ENCODE assay signal across 30 mouse cellular contexts in genomic region chr6:86066727-86067126, GRCm38 (mm10). TPM values are rescaled to one million over a fixed set of nuclear protein-coding genes. Genes with fewer than 3 reads are reported as not detected.
DNase-seq lines count a peak whose midpoint lies in the region; ATAC-seq and TF ChIP-seq lines count a peak whose summit lies in the region.
"Had no signal": no experiment of that assay in that cellular context is flagged by ENCODE, and none has a peak within 500 bp of the region (broad histone marks: within the 10 kb centered on the region; RNA-seq: fewer than 3 reads in every experiment).

No protein-coding gene starts in this region.

- no peak for DNase-seq in hindbrain, embryonic 10.5 days (ENCODE audit: low spot score)
- DNase-seq in midbrain, embryonic 10.5 days (ENCODE audit: low spot score) = no peak
- no peak for DNase-seq in forebrain, postnatal 0 days
- DNase-seq in natural killer cell, adult 2 months (ENCODE audit: low spot score in 2 of 2) = no peak
- no peak for DNase-seq in embryo, embryonic 11 days
- DNase-seq: adrenal gland, adult 8-10 months; cerebellum, postnatal 25 days; gastrocnemius, postnatal 14 days; heart, adult 11 months; kidney, postnatal 25 days; liver, postnatal 0 days; thymus, postnatal 14 days had no signal

- H3K4me1 ChIP-seq in hindbrain, embryonic 15.5 days (replicated peaks) = peaks cover 94% of the 10 kb centered on the region
- peaks cover 60% of the 10 kb centered on the region for H3K4me1 ChIP-seq in hindbrain, embryonic 10.5 days (replicated peaks)
- H3K4me1 ChIP-seq in midbrain, embryonic 10.5 days = peaks cover 45% of the 10 kb centered on the region
- H3K4me1 ChIP-seq in midbrain, embryonic 15.5 days = peaks cover 78% of the 10 kb centered on the region
- peaks cover 87% of the 10 kb centered on the region for H3K4me1 ChIP-seq in forebrain, postnatal 0 days (ENCODE audit: insufficient read depth)
- H3K4me1 ChIP-seq in neural tube, embryonic 14.5 days (ENCODE audit: control insufficient read depth, insufficient read depth, low read length) = peaks cover 59% of the 10 kb centered on the region
- H3K4me1 ChIP-seq: limb, embryonic 12.5 days had no signal

- no peaks in the 10 kb centered on the region for H3K27me3 ChIP-seq in hindbrain, embryonic 15.5 days
- H3K27me3 ChIP-seq in hindbrain, embryonic 10.5 days (ENCODE audit: insufficient read depth, poor library complexity, severe bottlenecking) = no peaks in the 10 kb centered on the region
- H3K27me3 ChIP-seq in midbrain, embryonic 10.5 days (ENCODE audit: low read depth, poor library complexity, severe bottlenecking) = peaks cover 4% of the 10 kb centered on the region; the same call in 1 of the 2 replicates
- H3K27me3 ChIP-seq in midbrain, embryonic 15.5 days (replicated peaks) = no peaks in the 10 kb centered on the region
- no peaks in the 10 kb centered on the region for H3K27me3 ChIP-seq in forebrain, postnatal 0 days (ENCODE audit: insufficient read depth, low read length)
- H3K27me3 ChIP-seq in neural tube, embryonic 14.5 days (ENCODE audit: control insufficient read depth, insufficient read depth, low read length) = no peaks in the 10 kb centered on the region
- H3K27me3 ChIP-seq: embryonic facial prominence, embryonic 15.5 days; limb, embryonic 12.5 days; midbrain, embryonic 12.5 days had no signal

- H3K9me3 ChIP-seq in hindbrain, embryonic 15.5 days = no peaks in the 10 kb centered on the region
- no peaks in the 10 kb centered on the region for H3K9me3 ChIP-seq in hindbrain, embryonic 10.5 days
- H3K9me3 ChIP-seq in midbrain, embryonic 10.5 days (replicated peaks) = no peaks in the 10 kb centered on the region
- H3K9me3 ChIP-seq in midbrain, embryonic 15.5 days = no peaks in the 10 kb centered on the region
- H3K9me3 ChIP-seq in forebrain, postnatal 0 days (ENCODE audit: low read length) = no peaks in the 10 kb centered on the region
- no peaks in the 10 kb centered on the region for H3K9me3 ChIP-seq in neural tube, embryonic 14.5 days (ENCODE audit: control insufficient read depth, low read length)
- H3K9me3 ChIP-seq: embryonic facial prominence, embryonic 15.5 days; limb, embryonic 12.5 days; midbrain, embryonic 12.5 days had no signal

- H3K4me2 ChIP-seq in hindbrain, embryonic 15.5 days = no peak overlapping the region
- no peak overlapping the region for H3K4me2 ChIP-seq in midbrain, embryonic 15.5 days
- no peak overlapping the region for H3K4me2 ChIP-seq in forebrain, postnatal 0 days (ENCODE audit: low read depth)
- H3K4me2 ChIP-seq in neural tube, embryonic 14.5 days (ENCODE audit: low read depth, low read length) = no peak overlapping the region
- H3K4me2 ChIP-seq: embryonic facial prominence, embryonic 15.5 days; heart, embryonic 11.5 days; limb, embryonic 12.5 days; liver, embryonic 11.5 days; midbrain, embryonic 12.5 days had no signal

- no peak overlapping the region for H3K4me3 ChIP-seq in hindbrain, embryonic 15.5 days
- no peak overlapping the region for H3K4me3 ChIP-seq in hindbrain, embryonic 10.5 days
- no peak overlapping the region for H3K4me3 ChIP-seq in midbrain, embryonic 10.5 days
- H3K4me3 ChIP-seq in midbrain, embryonic 15.5 days = no peak overlapping the region
- H3K4me3 ChIP-seq in forebrain, postnatal 0 days (ENCODE audit: low read depth, low read length) = no peak overlapping the region
- H3K4me3 ChIP-seq in neural tube, embryonic 14.5 days (ENCODE audit: low read depth, low read length) = no peak overlapping the region
- H3K4me3 ChIP-seq: embryonic facial prominence, embryonic 15.5 days; limb, embryonic 12.5 days; midbrain, embryonic 12.5 days had no signal

- H3K36me3 ChIP-seq in hindbrain, embryonic 15.5 days = no peaks in the 10 kb centered on the region
- H3K36me3 ChIP-seq in hindbrain, embryonic 10.5 days = no peaks in the 10 kb centered on the region
- no peaks in the 10 kb centered on the region for H3K36me3 ChIP-seq in midbrain, embryonic 10.5 days
- no peaks in the 10 kb centered on the region for H3K36me3 ChIP-seq in midbrain, embryonic 15.5 days (replicated peaks)
- no peaks in the 10 kb centered on the region; the same call in 1 of the 2 replicates for H3K36me3 ChIP-seq in forebrain, postnatal 0 days (ENCODE audit: insufficient read depth)
- H3K36me3 ChIP-seq in neural tube, embryonic 14.5 days (ENCODE audit: control insufficient read depth, insufficient read depth, low read length) = no peaks in the 10 kb centered on the region
- H3K36me3 ChIP-seq: embryonic facial prominence, embryonic 15.5 days; limb, embryonic 12.5 days; midbrain, embryonic 12.5 days had no signal

- no peak overlapping the region for H3K9ac ChIP-seq in hindbrain, embryonic 15.5 days
- H3K9ac ChIP-seq in midbrain, embryonic 15.5 days = no peak overlapping the region
- no peak overlapping the region for H3K9ac ChIP-seq in forebrain, postnatal 0 days
- no peak overlapping the region for H3K9ac ChIP-seq in neural tube, embryonic 14.5 days (replicated peaks; ENCODE audit: low read depth, low read length)
- H3K9ac ChIP-seq: embryonic facial prominence, embryonic 15.5 days; limb, embryonic 12.5 days; liver, postnatal 0 days; midbrain, embryonic 12.5 days had no signal

- H3K27ac ChIP-seq in hindbrain, embryonic 15.5 days (replicated peaks) = 0 out of 2 replicates have a peak overlapping the region, but pooled peaks have one; percentile 2
- H3K27ac ChIP-seq in hindbrain, embryonic 10.5 days = no peak overlapping the region
- H3K27ac ChIP-seq in midbrain, embryonic 10.5 days (replicated peaks) = peak overlapping the region; percentile 79; the same call in 1 of the 2 replicates
- H3K27ac ChIP-seq in midbrain, embryonic 15.5 days = no peak overlapping the region
- peak overlapping the region; percentile 97 for H3K27ac ChIP-seq in forebrain, postnatal 0 days (ENCODE audit: low read depth, low read length)
- peak overlapping the region; percentile 8; the same call in 1 of the 2 replicates for H3K27ac ChIP-seq in neural tube, embryonic 14.5 days (ENCODE audit: low read depth, low read length)
- H3K27ac ChIP-seq: embryonic facial prominence, embryonic 15.5 days; limb, embryonic 12.5 days had no signal

- TF ChIP-seq CTCF in forebrain, postnatal 0 days (IDR thresholded peaks at IDR 0.05; ENCODE audit: low read depth) = no peak

- ATAC-seq in hindbrain, embryonic 15.5 days (ENCODE audit: low FRiP score, low read depth) = no peak
- ATAC-seq in midbrain, embryonic 15.5 days (replicated peaks) = no peak
- ATAC-seq in forebrain, postnatal 0 days = no peak
- no peak for ATAC-seq in neural tube, embryonic 14.5 days (ENCODE audit: low read depth)
- ATAC-seq: activated CD4-positive, CD25-positive, alpha-beta regulatory T cell, adult 4 months; intestine, embryonic 16.5 days; liver, postnatal 0 days; lung, postnatal 0 days had no signal

- WGBS in hindbrain, embryonic 15.5 days = 69% methylated on average over 6 of the region's 6 CpGs
- WGBS in hindbrain, embryonic 10.5 days = 91% methylated on average over 6 of the region's 6 CpGs
- 90% methylated on average over 6 of the region's 6 CpGs for WGBS in midbrain, embryonic 10.5 days
- WGBS in midbrain, embryonic 15.5 days = 79% methylated on average over 6 of the region's 6 CpGs
- WGBS in forebrain, postnatal 0 days = 64% methylated on average over 6 of the region's 6 CpGs
- 75% methylated on average over 6 of the region's 6 CpGs for WGBS in neural tube, embryonic 14.5 days

RNA-seq across cellular contexts. Expression of gene Add2, which starts 38.2 kb away (rescaled TPM):
- 142 and 149 TPM in 2 replicates for polyA plus RNA-seq in hindbrain, embryonic 15.5 days (2015; fragmentation: Nextera tagmentation; extraction: Ambion mirVana)
- 43.6 and 84.1 TPM in 2 replicates for polyA plus RNA-seq in hindbrain, embryonic 10.5 days (2016; fragmentation: Nextera tagmentation; extraction: Ambion mirVana)
- polyA plus RNA-seq in midbrain, embryonic 10.5 days (2016; fragmentation: Nextera tagmentation; extraction: Ambion mirVana) = 43.3 and 81.8 TPM in 2 replicates
- 206 and 209 TPM in 2 replicates for polyA plus RNA-seq in midbrain, embryonic 15.5 days (2015; fragmentation: Nextera tagmentation; extraction: Ambion mirVana)
- 267 and 333 TPM in 2 replicates for total RNA-seq in forebrain, postnatal 0 days (2014; rRNA removed)
- 175 and 186 TPM in 2 replicates for polyA plus RNA-seq in forebrain, postnatal 0 days (2015; fragmentation: Nextera tagmentation; extraction: Ambion mirVana)
- 94.7 and 111 TPM in 2 replicates for polyA plus RNA-seq in neural tube, embryonic 14.5 days (2014; fragmentation: Nextera tagmentation; extraction: Ambion mirVana)
- polyA plus RNA-seq: activated CD4-positive, CD25-positive, alpha-beta regulatory T cell, adult 4 months had no signal

RNA-seq across cellular contexts. Expression of gene Figla, which starts 50.8 kb away (rescaled TPM):
- not detected in 2 replicates for polyA plus RNA-seq in hindbrain, embryonic 15.5 days (2015; fragmentation: Nextera tagmentation; extraction: Ambion mirVana)
- polyA plus RNA-seq in hindbrain, embryonic 10.5 days (2016; fragmentation: Nextera tagmentation; extraction: Ambion mirVana) = not detected in 2 replicates
- polyA plus RNA-seq in midbrain, embryonic 10.5 days (2016; fragmentation: Nextera tagmentation; extraction: Ambion mirVana) = not detected in 2 replicates
- not detected in 2 replicates for polyA plus RNA-seq in midbrain, embryonic 15.5 days (2015; fragmentation: Nextera tagmentation; extraction: Ambion mirVana)
- not detected in 2 replicates for total RNA-seq in forebrain, postnatal 0 days (2014; rRNA removed)
- not detected in 2 replicates for polyA plus RNA-seq in forebrain, postnatal 0 days (2015; fragmentation: Nextera tagmentation; extraction: Ambion mirVana)
- polyA plus RNA-seq in neural tube, embryonic 14.5 days (2014; fragmentation: Nextera tagmentation; extraction: Ambion mirVana) = not detected in 2 replicates
- total RNA-seq: adrenal gland, adult 8-10 months; gastrocnemius, postnatal 14 days; hematopoietic stem cell, adult 5-6 weeks; layer of hippocampus, postnatal 14 days; left cerebral cortex, postnatal 14 days had no signal
- polyA plus RNA-seq: activated CD4-positive, CD25-positive, alpha-beta regulatory T cell, adult 4 months; cerebellum, adult 2 months; embryonic facial prominence, embryonic 15.5 days; heart, embryonic 11.5 days; heart, postnatal 0 days; intestine, embryonic 16.5 days; kidney, embryonic 14.5 days; limb, embryonic 12.5 days; liver, embryonic 11.5 days; liver, postnatal 0 days; lung, postnatal 0 days; midbrain, embryonic 12.5 days; spleen, adult 2 months had no signal

Comparison
In these comparisons a context has a peak if more than half of its experiments do, and no peak if none do; other contexts are left out.
1. H3K27ac ChIP-seq: peak in hindbrain, embryonic 15.5 days (single experiment), midbrain, embryonic 10.5 days (single experiment), forebrain, postnatal 0 days (single experiment) and neural tube, embryonic 14.5 days (single experiment); none in hindbrain, embryonic 10.5 days (single experiment) and midbrain, embryonic 15.5 days (single experiment).